Mouse (Mus musculus) bone marrow, adult 2 months (tissue): ENCODE measurements at regions not wholly inside any gene's neighbourhood (a gene's known extent, or its start where the extent isn't known, plus 50 kb on each side); places are given as distances from the start of the nearest gene placed in this dataset.

ENCODE experiments used
- CTCF ChIP-seq: fragments of 200-500 bp; IDR thresholded peaks from 2 replicates; pipeline ENCODE4 v1.5.1; 2011; ENCODE audit warnings: low read length, control low read depth; ENCODE audit not compliant: control insufficient read depth, insufficient read depth
- POLR2A ChIP-seq: fragments of 200-500 bp; IDR thresholded peaks from 2 replicates; pipeline ENCODE4 v1.6.1; 2011; ENCODE audit warnings: low read depth, mild to moderate bottlenecking, control low read depth, low read length, borderline replicate concordance; ENCODE audit not compliant: control insufficient read depth

DNA sequence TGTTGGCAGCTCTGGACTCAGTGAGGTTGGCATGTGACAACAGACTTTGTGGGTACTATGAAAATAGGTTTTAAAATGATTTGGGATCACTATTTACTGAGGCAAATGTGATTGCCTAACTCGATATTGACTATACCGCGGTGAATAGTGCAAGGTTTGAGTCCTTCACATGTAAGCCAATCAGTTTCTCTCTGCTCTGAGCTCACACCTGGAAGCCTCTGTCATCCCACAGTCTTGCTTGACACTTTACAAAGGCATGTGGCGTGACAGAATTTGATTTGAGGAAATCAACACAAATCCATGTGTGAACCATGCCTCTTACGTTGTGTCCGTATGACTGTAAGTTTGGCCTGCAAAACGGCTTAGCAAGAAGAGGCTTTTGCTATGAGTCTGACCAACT lies 122.9 kb downstream of the Thbs2 start:
- no peak for TF ChIP-seq CTCF
- no peak for TF ChIP-seq POLR2A
